Mouse (Mus musculus) brain, adult 2 months (tissue): ENCODE results near the gene Prx.
"Not testable (repeated sequence)": the region's sequence is repeated elsewhere in the genome, so short reads cannot be mapped to it uniquely, and the experiment has no call there.

ENCODE experiments used
- DNase-seq: peaks from one replicate; pipeline ENCODE4 v3.0.0; 2011; ENCODE audit warnings: low read depth, low spot score

The Prx gene

DNA sequence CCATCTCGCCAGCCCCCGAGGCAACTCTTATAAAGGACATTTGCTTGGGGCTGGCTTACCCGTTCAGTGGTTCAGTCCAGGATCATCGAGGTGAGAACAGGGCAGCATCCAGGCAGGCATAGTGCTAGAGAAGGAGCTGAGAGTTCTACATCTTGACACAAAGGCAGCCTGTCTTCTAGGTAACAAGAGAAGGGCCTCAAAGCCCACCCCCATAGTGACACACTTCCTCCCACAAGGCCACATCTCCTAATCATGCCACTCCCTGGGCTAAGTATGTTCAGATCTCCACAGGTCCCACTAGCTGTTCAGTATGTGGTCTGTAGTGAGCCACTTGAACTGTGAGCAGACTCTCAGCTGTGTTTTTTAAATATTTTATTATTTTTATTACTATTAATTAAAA, 15.3 kb upstream of the Prx start:
- DNase-seq, result no peak

DNA sequence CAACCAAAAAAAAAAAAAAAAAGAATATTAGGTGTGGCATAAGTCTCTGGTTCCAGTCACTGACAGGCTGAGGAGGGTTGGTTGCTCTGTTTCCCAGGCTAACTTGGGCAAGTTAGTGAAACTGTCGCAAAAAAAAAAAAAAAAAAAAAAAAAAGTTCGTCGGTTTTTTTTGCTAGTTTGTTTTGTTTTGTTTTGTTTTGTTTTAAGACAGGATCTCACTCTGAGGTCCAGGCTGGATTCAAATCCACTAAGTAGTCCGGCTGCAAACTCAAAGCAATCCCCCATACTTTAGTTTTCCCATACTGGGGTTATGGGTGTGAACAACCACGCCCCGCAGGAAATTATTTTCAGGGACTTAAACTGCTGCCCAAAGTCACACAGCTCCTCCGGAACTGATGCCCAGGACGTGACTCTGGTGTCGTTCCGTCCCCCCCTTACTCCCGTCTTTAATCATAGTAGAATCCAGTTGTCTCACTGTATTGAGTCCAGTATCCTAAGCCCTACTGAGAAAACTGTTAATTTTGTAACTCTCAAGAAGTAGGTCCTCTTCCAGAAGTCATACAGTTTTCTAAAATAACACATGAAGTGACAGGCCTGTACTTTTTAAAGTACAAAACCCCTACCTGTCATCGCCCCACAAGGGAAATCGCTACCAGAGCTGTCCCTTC, 12.9 kb upstream of the Prx start:
- no peak for DNase-seq

DNA sequence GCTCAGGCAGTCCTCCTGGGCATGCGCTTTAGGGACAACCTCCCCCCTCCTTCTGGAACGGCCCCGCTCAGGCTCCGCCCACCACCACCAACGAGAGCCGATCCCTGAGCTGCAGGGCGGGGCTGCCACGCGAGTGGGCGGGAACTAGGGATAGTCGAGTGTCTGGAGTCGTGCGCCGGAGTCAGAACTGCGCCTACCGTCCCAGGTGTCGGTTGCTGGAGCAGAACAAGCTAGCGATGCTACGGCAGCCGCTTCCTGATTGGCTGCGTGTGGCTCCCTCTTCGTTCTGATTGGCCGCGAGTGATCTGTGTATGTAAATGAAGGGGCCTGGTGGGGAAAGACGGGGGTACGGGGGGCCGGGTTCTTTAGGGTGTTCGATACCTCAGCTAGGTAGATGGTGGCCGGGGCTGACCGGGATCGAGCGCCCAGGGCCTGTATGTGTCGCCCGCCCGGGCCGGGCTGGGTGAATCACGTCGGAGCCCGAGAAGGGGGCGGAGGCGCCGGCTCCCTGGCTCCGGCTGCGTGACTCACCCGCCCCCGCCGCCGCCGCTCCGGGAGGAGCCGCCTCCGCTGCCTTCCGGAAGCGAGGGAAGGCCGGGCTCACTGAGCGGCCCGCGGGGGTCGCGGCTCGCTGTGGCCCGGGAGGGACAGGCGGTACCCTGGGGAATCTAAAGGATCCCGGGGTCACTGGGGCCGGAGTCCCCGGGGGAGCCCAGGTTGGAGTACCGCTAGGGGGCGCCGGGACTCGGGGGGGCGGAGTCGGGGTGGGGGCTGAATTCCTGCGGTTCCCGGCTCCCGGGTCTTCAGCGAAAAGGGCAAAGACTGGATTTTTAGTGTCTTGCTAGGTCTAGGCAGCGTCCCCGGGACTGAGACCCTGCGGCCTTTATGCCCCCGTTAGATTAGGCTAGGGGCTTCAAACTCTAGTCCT, 12.1 kb upstream of the Prx start, which contains the start of gene Sertad1:
Sertad1 (plus strand) TSS at position 141 of the 928 bp plus-strand sequence.
- peak; percentile 100 for DNase-seq

DNA sequence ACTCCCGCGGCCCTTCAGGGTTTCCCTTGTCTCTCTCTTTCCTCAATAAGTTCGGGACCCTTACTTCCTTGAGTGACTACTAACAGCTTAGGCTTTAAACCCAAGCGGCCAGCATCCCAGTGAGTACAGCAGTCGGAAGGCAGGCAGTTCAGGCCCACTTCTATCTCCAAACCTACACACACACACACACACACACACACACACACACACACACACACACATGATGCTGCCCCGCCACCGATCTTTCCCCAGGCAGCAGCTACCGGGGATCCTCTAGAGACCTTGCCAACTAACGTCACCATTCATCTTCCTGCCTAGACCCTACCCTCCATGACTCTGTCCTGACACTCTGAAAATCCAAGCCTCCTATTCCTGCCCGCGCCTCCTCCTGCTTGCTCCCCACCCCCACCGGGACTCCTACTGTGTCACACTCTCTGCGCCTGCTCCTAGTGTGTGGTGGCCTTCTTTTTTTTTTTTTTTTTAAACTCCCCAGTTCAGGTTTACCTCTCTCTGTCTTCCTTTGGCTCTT, 11.3 kb upstream of the Prx start:
- DNase-seq, result peak; percentile 77

DNA sequence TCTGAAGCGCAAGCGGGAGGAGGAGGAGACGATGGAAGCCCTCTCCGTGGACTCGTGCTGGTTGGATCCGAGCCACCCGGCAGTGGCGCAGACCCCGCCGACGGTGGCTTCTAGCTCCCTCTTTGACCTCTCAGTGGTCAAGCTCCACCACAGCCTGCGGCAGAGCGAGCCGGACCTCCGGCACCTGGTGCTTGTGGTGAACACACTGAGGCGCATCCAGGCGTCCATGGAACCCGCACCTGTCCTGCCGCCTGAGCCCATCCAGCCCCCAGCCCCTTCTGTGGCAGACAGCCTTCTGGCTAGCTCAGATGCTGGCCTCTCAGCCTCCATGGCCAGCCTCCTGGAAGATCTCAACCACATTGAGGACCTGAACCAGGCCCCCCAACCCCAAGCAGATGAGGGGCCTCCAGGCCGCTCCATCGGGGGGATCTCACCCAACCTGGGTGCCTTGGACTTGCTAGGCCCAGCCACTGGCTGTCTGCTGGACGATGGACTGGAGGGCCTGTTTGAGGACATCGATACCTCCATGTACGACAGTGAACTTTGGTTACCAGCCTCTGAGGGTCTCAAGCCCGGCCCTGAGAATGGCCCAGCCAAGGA, 9.8 kb upstream of the Prx start:
- DNase-seq, result no peak

DNA sequence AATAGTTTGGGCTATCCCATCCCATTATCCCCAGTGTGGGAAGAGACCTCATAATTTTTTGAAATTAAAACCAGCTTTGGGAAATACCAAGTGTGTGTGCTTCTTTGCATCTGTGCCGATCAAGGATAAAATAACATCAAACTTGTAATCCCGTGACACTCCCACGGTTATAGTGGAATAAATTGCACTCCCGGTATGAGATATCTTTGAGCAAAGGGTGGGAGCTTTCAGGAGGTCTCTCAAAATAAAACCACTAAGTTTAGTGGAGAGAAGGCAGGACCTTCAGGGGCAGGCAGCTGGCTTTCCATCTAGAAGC, 8.9 kb upstream of the Prx start:
- DNase-seq, result no peak

DNA sequence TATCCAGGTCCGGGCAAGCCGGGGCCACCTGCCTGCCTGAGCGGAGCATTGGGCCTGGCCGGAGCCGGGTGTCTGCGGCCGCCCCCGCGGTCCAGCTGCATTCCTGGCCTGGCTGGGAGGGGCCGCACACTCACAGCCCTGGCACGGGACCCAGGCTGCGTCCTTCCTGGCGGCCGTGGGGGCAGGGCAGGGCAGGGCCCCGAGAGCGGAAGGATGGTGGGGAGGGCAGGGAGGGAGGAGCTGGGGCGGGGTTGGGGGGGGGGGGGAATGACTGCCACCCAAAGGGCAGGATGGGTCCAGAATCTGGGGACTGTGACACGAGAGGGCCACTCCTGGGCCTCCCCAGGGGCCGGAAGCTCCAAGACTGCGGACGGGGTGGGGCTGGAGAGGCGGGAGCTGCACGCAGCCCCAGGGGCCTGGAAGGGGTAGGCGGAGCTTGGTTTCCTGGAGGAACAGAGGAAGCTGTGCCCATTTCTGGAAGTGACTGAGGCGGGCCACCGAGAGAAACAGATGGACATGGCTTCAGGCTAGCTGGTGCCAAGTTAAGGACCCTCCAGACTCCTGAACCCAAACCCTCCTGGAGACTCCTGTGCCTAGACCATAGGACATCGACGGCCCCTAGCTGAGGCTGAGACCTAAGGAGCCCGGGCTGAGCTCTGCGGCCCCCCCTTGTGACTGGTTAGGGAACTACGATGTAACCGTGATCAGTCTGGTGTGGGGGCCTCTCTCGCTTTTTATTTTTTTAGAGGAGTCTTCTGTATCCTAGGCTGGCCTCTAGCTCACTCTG, 8.4 kb upstream of the Prx start:
- peak; percentile 93 for DNase-seq

DNA sequence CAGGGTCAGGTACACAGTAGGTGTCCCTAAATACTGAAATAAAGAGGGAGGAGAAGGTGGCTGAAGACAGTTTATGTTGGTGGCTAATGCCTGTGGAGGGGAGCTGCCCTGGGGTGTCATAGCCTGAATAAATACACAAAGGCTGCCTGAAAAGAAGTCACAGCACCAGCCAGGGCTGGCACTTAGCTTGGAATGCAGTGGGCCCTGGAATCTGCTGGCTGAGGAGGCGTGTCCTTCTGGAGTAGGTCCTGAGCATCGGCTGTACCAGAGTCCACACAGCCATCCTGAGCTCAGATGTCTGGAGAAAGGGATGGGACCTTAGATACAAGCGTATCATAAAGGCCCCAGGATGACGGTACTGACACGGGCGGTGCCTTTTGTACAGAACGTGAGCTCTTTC, 7.3 kb upstream of the Prx start:
- no peak for DNase-seq

DNA sequence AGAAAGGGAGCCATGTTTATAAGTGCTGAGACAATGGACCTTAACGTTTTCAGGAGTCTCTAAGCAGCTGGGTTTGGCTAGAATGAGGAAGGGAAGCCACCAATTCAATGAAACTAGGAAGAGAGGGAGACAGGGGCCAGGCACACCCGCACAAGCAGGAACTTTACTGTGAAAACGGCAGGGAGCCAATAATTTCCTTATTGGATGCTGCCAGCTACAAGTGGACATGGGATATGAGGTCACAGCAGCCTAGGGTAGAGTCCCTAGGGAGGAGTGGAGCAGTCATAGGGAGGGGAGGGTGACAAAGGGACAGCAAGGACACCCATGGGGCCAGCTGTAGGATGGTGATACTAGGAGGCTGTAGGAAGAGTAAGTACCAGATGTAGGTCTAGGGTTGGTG, 6.1 kb upstream of the Prx start:
- no peak for DNase-seq

DNA sequence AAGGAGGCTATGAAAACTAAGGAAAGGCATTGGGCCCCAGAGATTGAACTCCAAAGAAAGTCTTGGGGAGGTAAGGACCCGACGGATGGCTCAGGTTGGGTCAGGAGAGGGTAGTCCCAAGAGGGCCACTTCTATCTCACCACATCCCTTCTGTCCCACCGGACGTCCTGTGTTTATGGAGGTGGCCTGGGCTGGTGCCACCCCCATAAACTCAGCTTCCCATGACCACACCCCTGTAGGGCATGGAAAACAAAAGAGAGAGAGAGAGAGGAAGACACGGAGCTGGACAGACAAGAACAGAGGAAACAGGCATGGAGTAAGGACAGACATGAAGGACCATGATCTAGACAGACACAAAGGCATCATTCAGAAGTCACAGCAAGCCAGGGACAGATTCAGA, 5.7 kb upstream of the Prx start:
- DNase-seq, result no peak

DNA sequence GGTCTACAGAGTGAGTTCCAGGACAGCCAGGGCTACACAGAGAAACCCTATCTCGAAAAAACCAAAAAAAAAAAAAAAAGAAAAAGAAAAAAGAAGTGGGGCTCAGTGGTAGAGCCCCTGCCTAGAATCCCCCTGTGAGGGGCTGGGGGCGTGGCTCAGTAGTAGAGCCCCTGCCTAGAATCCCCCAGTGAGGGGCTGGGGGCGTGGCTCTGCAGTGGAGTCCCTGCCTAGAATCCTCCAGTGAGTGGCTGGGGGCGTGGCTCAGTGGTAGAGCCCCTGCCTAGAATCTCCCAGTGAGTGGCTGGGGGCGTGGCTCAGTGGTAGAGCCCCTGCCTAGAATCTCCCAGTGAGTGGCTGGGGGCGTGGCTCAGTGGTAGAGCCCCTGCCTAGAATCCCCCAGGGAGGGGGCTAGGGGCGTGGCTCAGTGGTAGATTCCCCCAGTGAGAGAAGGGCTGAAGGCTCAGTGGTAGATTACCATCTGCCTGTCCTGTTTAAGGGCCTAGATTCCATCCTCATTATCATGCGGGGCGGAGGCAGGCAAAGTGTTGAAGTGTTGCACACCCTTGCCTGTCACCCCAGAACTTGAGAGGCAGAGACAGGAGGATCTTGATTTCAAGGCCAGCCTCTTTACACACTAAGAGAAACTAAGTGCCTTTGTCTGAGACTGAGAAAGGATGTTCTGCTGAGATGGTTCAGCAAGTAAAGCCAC, 4.3 kb upstream of the Prx start:
- DNase-seq, result not testable (repeated sequence)

DNA sequence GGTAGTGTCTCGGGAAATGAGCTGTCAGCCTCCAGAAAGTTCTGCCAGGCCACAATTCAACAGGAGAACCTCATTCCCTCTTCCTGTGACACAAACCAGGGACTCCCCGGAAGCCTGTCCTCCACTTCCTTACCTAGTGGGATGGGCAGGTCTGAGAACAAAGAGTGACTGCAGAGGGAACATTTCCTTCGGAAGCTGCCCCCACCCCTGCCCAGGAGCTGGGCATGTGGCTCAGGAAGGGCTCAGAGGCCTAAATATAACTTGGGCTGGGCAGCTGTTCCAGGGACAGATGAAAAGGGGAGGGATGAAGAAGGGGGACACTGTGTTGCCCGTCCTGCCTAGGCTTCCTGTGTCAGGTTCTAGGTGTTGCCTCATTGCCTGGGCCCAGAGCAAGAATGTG, 2.5 kb downstream of the Prx start:
- no peak for DNase-seq

DNA sequence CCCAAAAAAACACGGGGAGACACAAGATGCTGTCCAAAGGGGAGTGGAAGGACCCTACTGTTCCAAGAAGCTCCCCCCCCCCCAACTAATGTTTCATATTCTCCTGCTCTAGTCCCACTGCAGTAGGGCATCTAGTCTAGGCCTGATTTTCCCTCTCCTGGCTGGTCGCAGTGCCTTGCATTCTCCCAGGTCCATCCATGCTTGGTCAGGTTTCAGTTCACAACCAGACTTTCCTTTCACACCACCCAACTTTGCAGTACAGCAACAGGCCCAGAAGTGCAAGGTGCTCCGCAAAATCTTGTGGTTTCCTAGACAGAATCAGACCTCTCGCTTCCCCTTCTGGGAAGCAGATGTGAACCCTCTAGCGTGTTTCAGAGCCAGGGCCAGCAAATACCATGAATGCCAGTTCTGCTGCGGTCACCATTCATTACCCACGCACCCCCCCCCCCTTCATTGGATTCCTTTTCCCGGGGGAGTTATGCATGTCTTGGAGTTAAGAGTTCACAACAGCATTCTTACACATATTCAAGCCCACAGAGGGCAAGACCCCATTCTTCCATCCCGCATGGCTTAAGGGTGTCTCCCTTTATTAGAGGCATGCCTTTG, 7.7 kb downstream of the Prx start:
- no peak for DNase-seq

DNA sequence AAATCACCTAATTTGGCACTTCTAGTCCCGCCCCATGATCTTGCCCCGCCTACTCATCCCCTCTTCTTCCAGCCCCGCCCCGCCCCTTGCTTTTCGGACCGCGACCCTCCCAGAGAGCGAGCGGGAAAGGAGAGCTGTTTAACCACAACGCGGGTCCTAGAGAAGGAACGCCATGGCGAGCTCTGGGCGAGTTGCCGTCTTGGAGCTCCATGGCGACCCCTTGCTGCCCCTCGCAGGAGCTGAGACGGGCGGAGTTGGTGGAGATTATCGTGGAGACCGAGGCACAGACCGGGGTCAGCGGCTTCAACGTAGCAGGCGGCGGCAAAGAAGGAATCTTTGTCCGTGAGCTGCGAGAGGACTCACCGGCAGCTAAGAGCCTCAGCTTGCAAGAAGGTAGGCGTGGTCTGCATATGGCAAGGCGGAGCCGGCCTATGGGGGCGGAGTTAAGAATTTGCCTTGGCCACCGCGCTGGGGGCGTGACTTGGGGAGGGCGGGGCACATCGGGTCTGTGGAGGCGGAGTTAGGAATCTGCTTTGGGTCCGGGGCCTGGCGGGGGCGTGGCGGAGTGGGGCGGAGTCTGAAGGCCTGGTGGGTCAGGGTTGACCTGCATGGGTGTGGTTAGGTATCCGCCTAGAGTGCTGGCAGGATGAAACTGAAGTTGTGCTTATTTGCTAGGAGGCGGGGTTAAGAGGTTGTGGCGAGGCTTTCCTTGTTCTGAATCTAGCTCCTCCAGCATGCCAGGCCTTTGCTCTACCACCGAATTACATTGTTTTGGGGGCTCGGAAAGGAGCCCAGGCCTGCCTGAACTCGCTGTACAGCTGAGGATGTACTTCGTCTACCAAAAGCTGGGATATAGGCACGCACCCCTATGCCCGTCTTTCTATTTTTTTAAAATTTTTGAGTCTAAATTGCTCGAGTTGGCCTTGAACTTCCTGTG, 8.9 kb downstream of the Prx start:
- peak; percentile 96 for DNase-seq

DNA sequence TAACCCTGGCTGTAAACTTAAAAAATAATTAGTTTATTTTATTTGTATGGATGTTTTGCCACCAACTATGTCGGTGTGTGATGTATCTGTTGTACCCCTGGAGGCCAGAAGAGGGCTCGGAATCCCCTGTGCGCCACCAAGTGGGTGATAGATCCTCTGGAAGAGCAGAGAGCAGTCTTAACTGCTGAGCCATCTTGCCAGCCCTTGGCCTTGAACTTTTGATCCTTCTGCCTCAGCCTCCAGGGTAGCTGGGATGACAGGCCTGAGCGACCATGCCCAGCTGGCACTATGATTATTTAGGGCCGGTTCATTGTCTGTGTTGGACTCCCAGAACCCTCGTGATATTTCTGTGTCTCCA, 9.5 kb downstream of the Prx start:
- peak; percentile 80 for DNase-seq

DNA sequence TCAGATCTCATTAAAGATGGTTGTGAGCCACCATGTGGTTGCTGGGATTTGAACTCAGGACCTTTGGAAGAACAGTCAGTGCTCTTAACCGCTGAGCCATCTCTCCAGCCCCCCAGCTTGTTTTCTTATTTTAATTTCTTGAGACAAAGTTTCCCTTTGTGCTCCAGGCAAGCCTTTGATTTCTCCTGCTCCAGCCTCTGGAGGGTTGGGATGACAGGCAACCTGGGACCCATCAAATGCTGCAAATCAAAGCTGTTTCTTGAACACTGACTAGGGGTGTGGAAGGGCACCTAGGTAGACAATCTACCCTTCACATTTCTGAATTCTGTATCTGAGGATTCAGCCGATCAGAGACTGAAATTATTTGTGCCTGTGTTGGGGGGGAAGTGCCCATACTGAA, 11.7 kb downstream of the Prx start:
- DNase-seq, result no peak

DNA sequence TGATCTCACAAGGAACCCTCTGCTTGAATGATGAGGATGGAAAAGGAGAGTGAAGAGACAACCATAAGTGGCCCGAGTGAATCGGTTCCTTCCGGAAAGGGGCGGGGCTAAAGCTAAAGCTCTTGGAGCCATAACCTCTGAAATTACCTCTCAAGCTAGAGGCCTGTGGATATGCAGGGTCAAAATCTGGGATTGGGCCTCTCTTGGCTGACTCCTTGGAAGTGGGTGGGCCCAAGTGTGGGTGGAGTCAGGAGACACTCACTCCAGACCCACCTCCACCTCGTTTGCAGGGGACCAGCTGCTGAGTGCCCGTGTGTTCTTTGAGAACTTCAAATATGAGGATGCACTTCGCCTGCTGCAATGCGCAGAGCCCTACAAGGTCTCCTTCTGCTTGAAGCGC, 15.8 kb downstream of the Prx start:
- DNase-seq, result no peak

DNA sequence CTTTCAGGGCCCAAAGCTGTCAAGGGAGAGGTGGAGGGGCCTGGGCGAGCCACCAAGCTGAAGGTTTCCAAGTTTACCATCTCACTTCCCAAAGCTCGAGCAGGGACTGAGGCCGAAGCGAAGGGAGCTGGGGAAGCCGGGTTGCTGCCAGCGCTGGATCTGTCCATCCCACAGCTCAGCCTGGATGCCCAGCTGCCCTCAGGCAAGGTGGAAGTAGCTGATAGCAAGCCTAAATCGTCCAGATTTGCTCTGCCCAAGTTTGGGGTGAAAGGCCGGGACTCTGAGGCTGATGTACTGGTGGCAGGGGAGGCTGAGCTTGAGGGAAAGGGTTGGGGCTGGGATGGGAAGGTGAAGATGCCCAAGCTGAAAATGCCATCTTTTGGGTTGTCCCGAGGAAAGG, 19.2 kb downstream of the Prx start:
- no peak for DNase-seq

DNA sequence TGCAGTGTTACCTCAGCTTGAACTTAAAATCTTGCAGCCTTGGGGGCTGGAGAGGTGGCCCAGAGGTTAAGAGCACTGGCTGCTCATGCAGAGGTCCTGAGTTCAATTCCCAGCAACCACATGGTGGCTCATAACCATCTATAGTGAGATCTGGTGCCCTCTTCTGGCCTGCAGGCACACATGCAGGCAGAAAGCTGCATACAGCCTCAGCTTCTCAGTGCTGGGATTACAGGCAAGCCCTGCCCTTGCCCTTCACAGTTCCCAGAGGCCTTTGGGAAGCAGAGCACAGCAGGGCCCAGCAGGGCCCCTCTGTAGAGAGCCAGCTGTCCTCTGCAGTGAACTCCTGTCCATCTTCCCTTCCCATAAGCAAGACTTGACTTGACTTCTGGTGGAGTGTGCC, 21.0 kb downstream of the Prx start:
- no peak for DNase-seq

DNA sequence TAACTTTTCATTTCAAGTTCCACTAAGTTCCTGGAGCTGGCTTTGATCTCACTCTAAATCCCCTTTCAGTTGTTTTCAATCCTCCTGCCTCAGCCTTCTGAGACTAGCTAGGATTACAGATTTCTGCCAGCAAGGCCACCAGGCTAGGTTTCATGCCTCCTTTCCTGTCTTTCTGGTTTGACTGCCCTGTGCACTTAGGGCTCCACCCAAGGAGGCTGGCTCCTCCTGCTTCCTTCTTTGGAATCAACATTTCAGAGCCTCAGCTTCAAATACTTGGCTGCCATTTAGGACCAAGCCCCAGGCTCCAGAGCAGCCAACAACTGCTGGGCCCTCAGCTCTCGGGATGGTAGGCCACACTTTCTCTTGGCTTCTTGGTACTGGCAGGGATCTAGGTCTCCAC, 21.5 kb downstream of the Prx start:
- no peak for DNase-seq
